In genomic region chr11:104331208-104331607, GRCm38 (mm10) we compare ENCODE assay signal across 17 mouse cellular contexts.
DNase-seq lines count a peak whose midpoint lies in the region; ATAC-seq and TF ChIP-seq lines count a peak whose summit lies in the region.
"Had no signal": no experiment of that assay in that cellular context is flagged by ENCODE, and none has a peak within 500 bp of the region (broad histone marks: within the 10 kb centered on the region; RNA-seq: fewer than 3 reads in every experiment).

No protein-coding gene starts in this region.

- no peak for TF ChIP-seq RAD21 in CH12.LX (IDR thresholded peaks at IDR 0.05; ENCODE audit: low read depth, low read length)

- in situ Hi-C loops in CH12.LX (cut with MboI; ENCODE audit: low pct_ligation_motif_present, low pct_unique_long_range_greater_than_20kb, low sequenced_read_pairs) = loop anchor here (5.0 kb wide), 1 partner anchor 126 kb away; no protein-coding TSS in a partner anchor

- H3K9me3 ChIP-seq in heart, embryonic 12.5 days (replicated peaks) = no peaks in the 10 kb centered on the region
- H3K9me3 ChIP-seq in heart, embryonic 11.5 days (replicated peaks; ENCODE audit: control insufficient read depth, low read length) = no peaks in the 10 kb centered on the region
- no peaks in the 10 kb centered on the region for H3K9me3 ChIP-seq in CH12.LX (replicated peaks; ENCODE audit: low read length)
- H3K9me3 ChIP-seq: forebrain, embryonic 15.5 days; heart, embryonic 10.5 days; intestine, embryonic 15.5 days; kidney, embryonic 15.5 days; limb, embryonic 15.5 days; liver, embryonic 15.5 days had no signal

- peaks cover 10% of the 10 kb centered on the region for H3K4me1 ChIP-seq in heart, embryonic 12.5 days (replicated peaks)
- peaks cover 7% of the 10 kb centered on the region for H3K4me1 ChIP-seq in heart, embryonic 11.5 days (ENCODE audit: control insufficient read depth, insufficient read depth, low read length)
- no peaks in the 10 kb centered on the region for H3K4me1 ChIP-seq in CH12.LX (ENCODE audit: control insufficient read depth in 1 of 2, insufficient read depth in 2 of 2)
- H3K4me1 ChIP-seq: forebrain, embryonic 15.5 days; liver, embryonic 15.5 days had no signal

- no peak overlapping the region for H3K4me2 ChIP-seq in heart, embryonic 12.5 days
- no peak overlapping the region for H3K4me2 ChIP-seq in heart, embryonic 11.5 days
- no peak overlapping the region for H3K4me2 ChIP-seq in CH12.LX (ENCODE audit: insufficient read depth, low read depth, poor library complexity, severe bottlenecking)
- H3K4me2 ChIP-seq: forebrain, embryonic 15.5 days; intestine, embryonic 15.5 days; kidney, embryonic 15.5 days; limb, embryonic 15.5 days; liver, embryonic 15.5 days had no signal

- no peak overlapping the region for H3K9ac ChIP-seq in heart, embryonic 12.5 days
- H3K9ac ChIP-seq in heart, embryonic 11.5 days (ENCODE audit: low read depth, low read length) = no peak overlapping the region
- H3K9ac ChIP-seq in CH12.LX (ENCODE audit: insufficient read depth, low read depth) = no peak overlapping the region
- H3K9ac ChIP-seq: forebrain, embryonic 15.5 days; intestine, embryonic 15.5 days; kidney, embryonic 15.5 days; limb, embryonic 15.5 days; liver, embryonic 15.5 days had no signal

- no peak for DNase-seq in left cerebral cortex, adult 2 months (ENCODE audit: extremely low spot score in 1 of 2, low spot score in 2 of 2)
- DNase-seq in left cerebral cortex, postnatal 36 days (ENCODE audit: low spot score in 2 of 2) = no peak
- DNase-seq in CH12.LX (ENCODE audit: extremely low read depth) = no peak
- peak; percentile 44 for DNase-seq in brain, adult 2 months (ENCODE audit: low read depth, low spot score)
- no peak for DNase-seq in ovary, postnatal 14 days (ENCODE audit: low spot score)
- DNase-seq: adrenal gland, adult 8-10 months; embryo, embryonic 11 days; heart, postnatal 36 days; thymus, postnatal 36 days had no signal

- no peaks in the 10 kb centered on the region for H3K27me3 ChIP-seq in heart, embryonic 12.5 days (replicated peaks)
- no peaks in the 10 kb centered on the region for H3K27me3 ChIP-seq in heart, embryonic 11.5 days (ENCODE audit: control insufficient read depth, insufficient read depth, low read length)
- no peaks in the 10 kb centered on the region for H3K27me3 ChIP-seq in CH12.LX (replicated peaks)
- H3K27me3 ChIP-seq: forebrain, embryonic 15.5 days; intestine, embryonic 15.5 days; kidney, embryonic 15.5 days; limb, embryonic 15.5 days; liver, embryonic 15.5 days had no signal

- no peak overlapping the region for H3K4me3 ChIP-seq in heart, embryonic 12.5 days
- H3K4me3 ChIP-seq in heart, embryonic 11.5 days (ENCODE audit: low read depth, low read length) = no peak overlapping the region
- no peak overlapping the region for H3K4me3 ChIP-seq in left cerebral cortex, adult 2 months
- no peak overlapping the region for H3K4me3 ChIP-seq in CH12.LX (replicated peaks in 1 of 3; ENCODE audit: low read depth in 2 of 3, low read length in 2 of 3, poor library complexity in 1 of 3)
- H3K4me3 ChIP-seq: forebrain, embryonic 15.5 days; heart, embryonic 10.5 days; intestine, embryonic 15.5 days; kidney, embryonic 15.5 days; limb, embryonic 15.5 days; liver, embryonic 15.5 days had no signal

- no peak for TF ChIP-seq CTCF in left cerebral cortex, adult 2 months (IDR thresholded peaks at IDR 0.05)
- TF ChIP-seq CTCF in CH12.LX (conservative IDR thresholded peaks at IDR 0.05 in 1 of 2, IDR thresholded peaks at IDR 0.05 in 1 of 2; ENCODE audit: low read depth in 2 of 2, low read length in 2 of 2) = no peak

- no peak for ATAC-seq in heart, embryonic 12.5 days (ENCODE audit: insufficient number of reproducible peaks, low FRiP score)
- ATAC-seq in heart, embryonic 11.5 days (replicated peaks; ENCODE audit: insufficient number of reproducible peaks, low FRiP score, low TSS enrichment) = no peak
- ATAC-seq: forebrain, embryonic 15.5 days; intestine, embryonic 15.5 days had no signal

- WGBS in heart, embryonic 12.5 days = 83% methylated on average over 3 of the region's 3 CpGs
- 86% methylated on average over 3 of the region's 3 CpGs for WGBS in heart, embryonic 11.5 days (ENCODE audit: insufficient replicate concordance)

- no peaks in the 10 kb centered on the region for H3K79me2 ChIP-seq in CH12.LX (replicated peaks; ENCODE audit: control insufficient read depth, extremely low read depth, insufficient read depth, poor library complexity, severe bottlenecking)

- intact Hi-C loops in left cerebral cortex, adult 2 months (cut with DNase I) = no loop called here
- intact Hi-C loops in left cerebral cortex, postnatal 36 days (cut with DNase I) = loop anchor here (5.0 kb wide), 1 partner anchor 111 kb away; no protein-coding TSS in a partner anchor

- peak; percentile 17; the same call in 1 of the 2 replicates for TF ChIP-seq POLR2A in CH12.LX (IDR thresholded peaks at IDR 0.05; ENCODE audit: low read depth, low read length)

- TF ChIP-seq EP300 in CH12.LX (IDR thresholded peaks at IDR 0.05; ENCODE audit: low read length) = no peak

- H3K36me3 ChIP-seq in heart, embryonic 12.5 days = peaks cover 46% of the 10 kb centered on the region
- H3K36me3 ChIP-seq in heart, embryonic 11.5 days (ENCODE audit: control insufficient read depth, insufficient read depth, low read length) = peaks cover 24% of the 10 kb centered on the region
- peaks cover 35 to 48% of the 10 kb centered on the region in 2 experiments for H3K36me3 ChIP-seq in CH12.LX (replicated peaks in 1 of 2; ENCODE audit: control insufficient read depth in 1 of 2, insufficient read depth in 1 of 2, low read length in 1 of 2)

- H3K27ac ChIP-seq in heart, embryonic 12.5 days (ENCODE audit: poor library complexity, severe bottlenecking) = 0 out of 2 replicates have a peak overlapping the region, but pooled peaks have one; percentile 18
- H3K27ac ChIP-seq in heart, embryonic 11.5 days (ENCODE audit: low read depth, low read length) = no peak overlapping the region
- H3K27ac ChIP-seq in left cerebral cortex, adult 2 months = 0 out of 2 replicates have a peak overlapping the region, but pooled peaks have one; percentile 42
- no peak overlapping the region for H3K27ac ChIP-seq in CH12.LX (ENCODE audit: insufficient read depth, low read depth)
- H3K27ac ChIP-seq: forebrain, embryonic 15.5 days; heart, embryonic 10.5 days; intestine, embryonic 15.5 days; kidney, embryonic 15.5 days; limb, embryonic 15.5 days; liver, embryonic 15.5 days had no signal

- dilution Hi-C loops in CH12.LX (cut with MboI; ENCODE audit: extremely low pct_ligation_motif_present, extremely low pct_unique_long_range_greater_than_20kb, low sequenced_read_pairs) = no loop called here

TF ChIP-seq in CH12.LX, 34 proteins besides CTCF, POLR2A, EP300 and RAD21:
- TF ChIP-seq MAZ (IDR thresholded peaks at IDR 0.05; ENCODE audit: low read depth, low read length) = no peak
- no peak for TF ChIP-seq ZC3H11A (IDR thresholded peaks at IDR 0.05; ENCODE audit: low read depth, low read length)
- TF ChIP-seq HCFC1 (IDR thresholded peaks at IDR 0.05; ENCODE audit: low read depth, low read length) = no peak
- TF ChIP-seq NRF1 (IDR thresholded peaks at IDR 0.05; ENCODE audit: low read depth, low read length) = no peak
- TF ChIP-seq MAX (IDR thresholded peaks at IDR 0.05; ENCODE audit: low read length) = no peak
- TF ChIP-seq CHD1 (IDR thresholded peaks at IDR 0.05; ENCODE audit: low read depth, low read length) = no peak
- no peak for TF ChIP-seq TCF12 (IDR thresholded peaks at IDR 0.05; ENCODE audit: low read depth, low read length)
- no peak for TF ChIP-seq KAT2A (IDR thresholded peaks at IDR 0.05; ENCODE audit: insufficient replicate concordance, low read length)
- no peak for TF ChIP-seq BHLHE40 (IDR thresholded peaks at IDR 0.05; ENCODE audit: low read depth, low read length)
- TF ChIP-seq USF2 (conservative IDR thresholded peaks at IDR 0.05; ENCODE audit: low read depth, low read length) = no peak
- TF ChIP-seq JUND (conservative IDR thresholded peaks at IDR 0.05; ENCODE audit: low read depth, low read length) = no peak
- TF ChIP-seq TBP (conservative IDR thresholded peaks at IDR 0.05; ENCODE audit: low read depth, low read length) = no peak
- TF ChIP-seq UBTF (IDR thresholded peaks at IDR 0.05; ENCODE audit: low read depth, low read length) = no peak
- TF ChIP-seq MXI1 (IDR thresholded peaks at IDR 0.05; ENCODE audit: low read depth, low read length) = no peak
- TF ChIP-seq SMC3 (IDR thresholded peaks at IDR 0.05; ENCODE audit: low read depth, low read length) = no peak
- no peak for TF ChIP-seq NELFE (IDR thresholded peaks at IDR 0.05; ENCODE audit: low read depth, low read length)

Comparison
In these comparisons a context has a peak if more than half of its experiments do, and no peak if none do; other contexts are left out.
1. H3K27ac ChIP-seq: peak in heart, embryonic 12.5 days (single experiment) and left cerebral cortex, adult 2 months (single experiment); none in heart, embryonic 11.5 days (single experiment) and CH12.LX (single experiment).